In the genomic region with DNA sequence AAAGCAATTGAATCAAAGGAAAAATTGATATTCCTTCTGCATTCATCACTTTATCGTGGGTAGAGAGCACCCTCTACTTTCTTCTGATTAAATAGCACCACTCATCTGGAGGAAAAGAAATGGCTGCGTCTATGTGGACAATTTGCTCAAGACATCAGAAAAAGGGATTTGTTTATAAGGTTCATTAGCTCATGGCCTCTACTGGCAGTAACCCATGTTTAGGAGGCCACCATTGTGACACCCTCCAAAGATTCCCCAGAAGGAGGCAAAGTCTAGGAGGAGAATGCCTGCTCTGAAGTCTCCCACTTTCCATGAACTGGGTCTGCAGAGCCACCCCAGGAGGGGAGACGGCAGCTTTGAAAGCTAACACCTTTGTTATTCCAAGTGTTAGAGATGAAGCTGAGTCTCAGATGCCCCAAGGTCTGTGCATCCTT, we compare ENCODE assay signal across 10 mouse cellular contexts.
DNase-seq lines count a peak whose midpoint lies in the region; ATAC-seq and TF ChIP-seq lines count a peak whose summit lies in the region.
"Had no signal": no experiment of that assay in that cellular context is flagged by ENCODE, and none has a peak within 500 bp of the region (broad histone marks: within the 10 kb centered on the region; RNA-seq: fewer than 3 reads in every experiment).

No protein-coding gene starts in this region.

- TF ChIP-seq CTCF in lung, embryonic 14.5 days (IDR thresholded peaks at IDR 0.05; ENCODE audit: low read depth): 0 out of 2 replicates have a peak, but pooled peaks have one; percentile 12
- peak; percentile 63 for TF ChIP-seq CTCF in forebrain, postnatal 0 days (IDR thresholded peaks at IDR 0.05; ENCODE audit: low read depth)

- no peaks in the 10 kb centered on the region for H3K4me1 ChIP-seq in lung, embryonic 14.5 days (ENCODE audit: insufficient read depth)
- H3K4me1 ChIP-seq in forebrain, postnatal 0 days (ENCODE audit: insufficient read depth): no peaks in the 10 kb centered on the region
- H3K4me1 ChIP-seq in neural tube, embryonic 14.5 days (ENCODE audit: control insufficient read depth, insufficient read depth, low read length): no peaks in the 10 kb centered on the region

- H3K9me3 ChIP-seq in lung, embryonic 14.5 days (ENCODE audit: low read depth, low read length): no peaks in the 10 kb centered on the region
- no peaks in the 10 kb centered on the region for H3K9me3 ChIP-seq in forebrain, postnatal 0 days (ENCODE audit: low read length)
- H3K9me3 ChIP-seq in neural tube, embryonic 14.5 days (ENCODE audit: control insufficient read depth, low read length): no peaks in the 10 kb centered on the region

- 44% methylated on average over 3 of the region's 3 CpGs for WGBS in lung, embryonic 14.5 days
- 34% methylated on average over 3 of the region's 3 CpGs for WGBS in forebrain, postnatal 0 days
- WGBS in neural tube, embryonic 14.5 days: 39% methylated on average over 3 of the region's 3 CpGs

- H3K27ac ChIP-seq in lung, embryonic 14.5 days (ENCODE audit: low read depth): no peak overlapping the region
- no peak overlapping the region for H3K27ac ChIP-seq in forebrain, postnatal 0 days (ENCODE audit: low read depth, low read length)
- H3K27ac ChIP-seq in neural tube, embryonic 14.5 days (ENCODE audit: low read depth, low read length): no peak overlapping the region
- H3K27ac ChIP-seq: gastrocnemius, adult 2 months; macrophage had no signal

- no peaks in the 10 kb centered on the region for H3K36me3 ChIP-seq in lung, embryonic 14.5 days (ENCODE audit: insufficient read depth)
- no peaks in the 10 kb centered on the region for H3K36me3 ChIP-seq in forebrain, postnatal 0 days (ENCODE audit: insufficient read depth)
- H3K36me3 ChIP-seq in neural tube, embryonic 14.5 days (ENCODE audit: control insufficient read depth, insufficient read depth, low read length): no peaks in the 10 kb centered on the region

- ATAC-seq in lung, embryonic 14.5 days (ENCODE audit: insufficient read depth): no peak
- peak; percentile 48; the same call in 1 of the 2 replicates for ATAC-seq in forebrain, postnatal 0 days
- ATAC-seq in neural tube, embryonic 14.5 days (ENCODE audit: low read depth): peak; percentile 41; the same call in 1 of the 2 replicates

- H3K9ac ChIP-seq in lung, embryonic 14.5 days: no peak overlapping the region
- H3K9ac ChIP-seq in forebrain, postnatal 0 days: no peak overlapping the region
- H3K9ac ChIP-seq in neural tube, embryonic 14.5 days (replicated peaks; ENCODE audit: low read depth, low read length): no peak overlapping the region

- H3K4me2 ChIP-seq in lung, embryonic 14.5 days: no peak overlapping the region
- no peak overlapping the region for H3K4me2 ChIP-seq in forebrain, postnatal 0 days (ENCODE audit: low read depth)
- H3K4me2 ChIP-seq in neural tube, embryonic 14.5 days (ENCODE audit: low read depth, low read length): no peak overlapping the region

- DNase-seq in lung, embryonic 14.5 days: peak; percentile 18
- no peak for DNase-seq in lung, postnatal 25 days (ENCODE audit: low spot score)
- peak; percentile 56 for DNase-seq in cerebellum, adult 9-11 months
- peak; percentile 51 for DNase-seq in forebrain, postnatal 0 days
- DNase-seq in adipocyte (ENCODE audit: low spot score): no peak
- no peak for DNase-seq in heart, postnatal 36 days
- DNase-seq: gastrocnemius, adult 2 months; thymus, postnatal 4 days had no signal

- H3K4me3 ChIP-seq in lung, embryonic 14.5 days (ENCODE audit: low read depth, low read length): no peak overlapping the region
- H3K4me3 ChIP-seq in forebrain, postnatal 0 days (ENCODE audit: low read depth, low read length): no peak overlapping the region
- H3K4me3 ChIP-seq in neural tube, embryonic 14.5 days (ENCODE audit: low read depth, low read length): no peak overlapping the region
- H3K4me3 ChIP-seq: gastrocnemius, adult 2 months had no signal

- no peaks in the 10 kb centered on the region for H3K27me3 ChIP-seq in lung, embryonic 14.5 days (ENCODE audit: insufficient read depth, low read length)
- H3K27me3 ChIP-seq in forebrain, postnatal 0 days (ENCODE audit: insufficient read depth, low read length): no peaks in the 10 kb centered on the region
- no peaks in the 10 kb centered on the region for H3K27me3 ChIP-seq in neural tube, embryonic 14.5 days (ENCODE audit: control insufficient read depth, insufficient read depth, low read length)

- intact Hi-C loops in heart, postnatal 36 days (cut with DNase I): no loop called here

Comparison
In these comparisons a context has a peak if more than half of its experiments do, and no peak if none do; other contexts are left out.
1. DNase-seq: peak in lung, embryonic 14.5 days (single experiment), cerebellum, adult 9-11 months (single experiment) and forebrain, postnatal 0 days (single experiment); none in lung, postnatal 25 days (single experiment), adipocyte (single experiment) and heart, postnatal 36 days (0 of 2).